Mouse (Mus musculus): ENCODE results near the gene Plekha6.

GRCm38 (mm10) chr1:133280537-133280936 lies 116.5 kb downstream of the Plekha6 start:
- TF ChIP-seq CTCF (IDR thresholded peaks at IDR 0.05; ENCODE audit: low read depth) (no peak), EP300 (IDR thresholded peaks at IDR 0.05; ENCODE audit: low read depth) (no peak)
